Mouse (Mus musculus): Measurements from ENCODE around the gene Dnajc30.

DNA sequence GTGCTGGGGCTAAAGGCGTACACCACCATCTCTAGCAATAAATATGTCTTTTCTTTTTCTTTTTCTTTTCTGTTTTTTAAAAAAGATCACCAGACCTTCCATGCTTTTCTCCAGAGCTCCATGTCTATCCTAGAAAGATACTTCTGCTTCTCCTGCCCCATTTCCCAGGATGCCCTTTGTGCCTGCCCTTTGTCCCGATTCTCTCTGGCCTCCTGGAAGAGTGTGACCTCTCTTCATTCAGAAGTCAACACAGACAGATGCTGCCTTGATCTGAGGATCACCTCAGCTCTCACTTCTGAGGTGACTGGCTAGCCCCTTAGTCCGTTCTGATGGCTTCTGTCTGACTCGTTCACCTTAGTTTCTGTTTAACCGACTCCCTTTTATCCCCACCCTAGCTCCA lies 16.5 kb downstream of the Dnajc30 start:
- no peak for TF ChIP-seq CTCF (IDR thresholded peaks at IDR 0.05; ENCODE audit: insufficient read depth, low read length)
- no peak for TF ChIP-seq POLR2A (IDR thresholded peaks at IDR 0.05; ENCODE audit: borderline replicate concordance, extremely low read depth, low read depth, low read length)
